Mouse (Mus musculus): Measurements from ENCODE around the gene Ndufa8. TPM values are rescaled to one million over a fixed set of nuclear protein-coding genes. Genes with fewer than 3 reads are reported as not detected.

Gene Ndufa8
- 128 and 134 TPM in 2 replicates for polyA plus RNA-seq (2015; fragmentation: Nextera tagmentation; extraction: Ambion mirVana)

DNA sequence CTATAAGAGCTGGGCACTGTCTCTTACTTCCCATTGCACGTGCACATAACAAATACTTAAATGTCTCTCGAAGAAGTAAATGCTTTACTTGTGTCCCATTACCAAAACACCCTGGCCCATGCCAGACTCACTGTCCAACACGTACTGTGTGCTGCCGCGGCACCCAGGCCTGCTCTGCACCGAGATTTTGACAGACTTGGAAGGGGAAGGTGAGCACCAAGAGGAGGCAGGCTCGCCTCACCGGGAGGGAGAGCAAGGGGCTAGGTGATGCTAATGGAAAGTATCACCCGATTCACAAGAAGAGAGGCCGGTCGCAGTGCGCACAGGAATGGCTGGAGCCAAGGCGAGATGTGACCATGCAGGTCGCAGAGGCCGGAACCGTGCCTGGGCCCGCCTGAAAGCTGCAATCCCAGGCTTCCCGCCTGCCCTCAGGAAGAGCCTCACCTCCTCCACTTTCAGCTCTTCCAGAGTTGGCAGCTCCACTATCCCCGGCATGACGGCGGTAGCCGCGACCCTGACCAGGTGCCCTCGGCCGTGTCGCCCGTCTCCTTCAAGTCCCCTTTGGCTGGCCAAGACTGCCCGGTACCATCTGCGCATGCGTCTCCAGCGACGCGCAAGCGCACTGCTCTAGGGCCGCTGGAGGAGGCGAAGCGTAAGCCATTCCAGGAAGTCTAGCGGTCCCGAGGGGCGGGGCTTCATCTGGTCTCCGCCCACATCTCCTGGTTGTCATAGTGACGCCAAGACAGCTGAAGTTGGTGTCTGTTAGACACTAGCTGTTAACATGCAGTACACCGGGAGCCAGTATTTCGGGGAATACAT lies at the start of gene Ndufa8, which contains the start of gene Morn5:
TSS of gene Ndufa8 (minus strand) at position 659 of the 819 bp plus-strand sequence.
TSS of gene Morn5 (plus strand) at position 711 of the 819 bp plus-strand sequence.
- H3K27ac ChIP-seq (ENCODE audit: low read length), result peak within 1 kb of the TSS; percentile 38; the same call in 1 of the 2 replicates

GRCm38 (mm10) chr2:36098021-36098420 lies 48.8 kb upstream of the Ndufa8 start:
- Histone ChIP-seq H3K27me3 (ENCODE audit: control insufficient read depth, insufficient read depth, low read depth, low read length) (peaks cover 100% of the 10 kb centered on the region), H3K4me2 (ENCODE audit: low read depth, low read length) (no peak overlapping the region), H3K27ac (ENCODE audit: low read length) (no peak overlapping the region), H3K4me1 (ENCODE audit: control insufficient read depth, low read depth, low read length) (no peaks in the 10 kb centered on the region; the same call in 1 of the 2 replicates), H3K4me3 (ENCODE audit: low read depth, low read length) (no peak overlapping the region), H3K9me3 (replicated peaks; ENCODE audit: control insufficient read depth, low read length) (no peaks in the 10 kb centered on the region), H3K36me3 (ENCODE audit: control insufficient read depth, insufficient read depth) (no peaks in the 10 kb centered on the region), H3K9ac (ENCODE audit: low read depth, low read length) (no peak overlapping the region)
- ATAC-seq (ENCODE audit: low read depth), result no peak
- 8% methylated on average over 5 of the region's 5 CpGs for whole genome bisulfite sequencing (ENCODE audit: insufficient replicate concordance)

More for the DNA sequence above, at the start of gene Ndufa8, which contains the start of gene Morn5:
- H3K9ac ChIP-seq (ENCODE audit: low read depth, low read length), result peak within 1 kb of the TSS; percentile 87
- under 1% methylated on average over 44 of the region's 44 CpGs for WGBS (ENCODE audit: insufficient replicate concordance)
- no peaks in the 10 kb centered on the region for H3K36me3 ChIP-seq (ENCODE audit: control insufficient read depth, insufficient read depth)
- peak within 1 kb of the TSS; percentile 87 for H3K4me3 ChIP-seq (ENCODE audit: low read depth, low read length)
- peak within 1 kb of the TSS; percentile 76 for H3K4me2 ChIP-seq (ENCODE audit: low read depth, low read length)
- H3K27me3 ChIP-seq (ENCODE audit: control insufficient read depth, insufficient read depth, low read depth, low read length), result no peaks in the 10 kb centered on the region
- peaks cover 15% of the 10 kb centered on the region for H3K4me1 ChIP-seq (ENCODE audit: control insufficient read depth, low read depth, low read length)
- ATAC-seq (ENCODE audit: low read depth), result peak; percentile 96
- H3K9me3 ChIP-seq (replicated peaks; ENCODE audit: control insufficient read depth, low read length), result no peaks in the 10 kb centered on the region

- no peak overlapping the region for H3K9ac ChIP-seq (ENCODE audit: low read depth, low read length)
- peaks cover 99% of the 10 kb centered on the region for H3K27me3 ChIP-seq (ENCODE audit: control insufficient read depth, insufficient read depth, low read depth, low read length)
- 6% methylated on average over 18 of the region's 18 CpGs for WGBS (ENCODE audit: insufficient replicate concordance)
- no peaks in the 10 kb centered on the region for H3K4me1 ChIP-seq (ENCODE audit: control insufficient read depth, low read depth, low read length)
- no peaks in the 10 kb centered on the region for H3K36me3 ChIP-seq (ENCODE audit: control insufficient read depth, insufficient read depth)
- H3K9me3 ChIP-seq (replicated peaks; ENCODE audit: control insufficient read depth, low read length), result no peaks in the 10 kb centered on the region
- H3K4me3 ChIP-seq (ENCODE audit: low read depth, low read length), result no peak overlapping the region
- no peak for ATAC-seq (ENCODE audit: low read depth)
- H3K27ac ChIP-seq (ENCODE audit: low read length), result no peak overlapping the region
- no peak overlapping the region for H3K4me2 ChIP-seq (ENCODE audit: low read depth, low read length)
These were observed 48.1 kb upstream of the Ndufa8 start for GRCm38 (mm10) chr2:36097129-36097815.

DNA sequence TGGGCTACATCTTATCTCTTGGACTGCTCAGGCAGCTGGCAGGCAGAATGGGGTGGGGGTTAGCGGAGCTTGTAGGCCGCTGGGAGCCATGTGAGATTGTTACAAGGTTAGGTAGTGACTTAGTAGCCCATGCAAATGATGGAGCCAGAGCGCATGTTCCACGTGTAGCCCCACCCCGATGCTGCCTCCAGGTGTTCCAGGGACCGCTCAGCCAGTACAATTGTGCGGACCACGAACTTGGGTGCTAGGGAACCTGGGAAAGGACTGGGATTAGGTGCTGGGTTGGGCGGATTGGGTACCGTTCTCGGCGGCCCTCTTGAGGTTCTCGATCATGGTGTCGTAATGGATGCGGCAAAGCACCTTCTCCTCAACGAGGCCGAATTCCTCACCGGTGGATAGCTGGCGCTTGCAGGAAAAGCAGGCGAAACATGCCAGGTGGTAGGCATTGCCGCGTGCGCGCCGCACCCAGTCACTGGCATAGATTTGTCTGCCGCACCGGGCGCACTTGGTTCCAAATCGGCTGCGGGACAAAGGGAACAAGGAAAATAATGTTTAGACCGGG lies 44.8 kb upstream of the Ndufa8 start:
- H3K27me3 ChIP-seq (ENCODE audit: control insufficient read depth, insufficient read depth, low read depth, low read length), result peaks cover 92% of the 10 kb centered on the region
- WGBS (ENCODE audit: insufficient replicate concordance), result 6% methylated on average over 31 of the region's 31 CpGs
- H3K4me1 ChIP-seq (ENCODE audit: control insufficient read depth, low read depth, low read length), result peaks cover 5% of the 10 kb centered on the region
- no peak overlapping the region for H3K4me2 ChIP-seq (ENCODE audit: low read depth, low read length)
- H3K4me3 ChIP-seq (ENCODE audit: low read depth, low read length), result no peak overlapping the region
- no peaks in the 10 kb centered on the region for H3K9me3 ChIP-seq (replicated peaks; ENCODE audit: control insufficient read depth, low read length)
- no peak overlapping the region for H3K27ac ChIP-seq (ENCODE audit: low read length)
- no peak overlapping the region for H3K9ac ChIP-seq (ENCODE audit: low read depth, low read length)
- no peak for ATAC-seq (ENCODE audit: low read depth)
- H3K36me3 ChIP-seq (ENCODE audit: control insufficient read depth, insufficient read depth), result no peaks in the 10 kb centered on the region

GRCm38 (mm10) chr2:36093301-36093700 lies 44.1 kb upstream of the Ndufa8 start:
- Histone ChIP-seq H3K27ac (ENCODE audit: low read length) (no peak overlapping the region), H3K27me3 (ENCODE audit: control insufficient read depth, insufficient read depth, low read depth, low read length) (peaks cover 86% of the 10 kb centered on the region), H3K9ac (ENCODE audit: low read depth, low read length) (no peak overlapping the region), H3K4me2 (ENCODE audit: low read depth, low read length) (no peak overlapping the region), H3K9me3 (replicated peaks; ENCODE audit: control insufficient read depth, low read length) (no peaks in the 10 kb centered on the region), H3K4me3 (ENCODE audit: low read depth, low read length) (no peak overlapping the region), H3K4me1 (ENCODE audit: control insufficient read depth, low read depth, low read length) (peaks cover 5% of the 10 kb centered on the region), H3K36me3 (ENCODE audit: control insufficient read depth, insufficient read depth) (no peaks in the 10 kb centered on the region)
- no peak for ATAC-seq (ENCODE audit: low read depth)
- whole genome bisulfite sequencing (ENCODE audit: insufficient replicate concordance), result 26% methylated on average over 7 of the region's 7 CpGs

DNA sequence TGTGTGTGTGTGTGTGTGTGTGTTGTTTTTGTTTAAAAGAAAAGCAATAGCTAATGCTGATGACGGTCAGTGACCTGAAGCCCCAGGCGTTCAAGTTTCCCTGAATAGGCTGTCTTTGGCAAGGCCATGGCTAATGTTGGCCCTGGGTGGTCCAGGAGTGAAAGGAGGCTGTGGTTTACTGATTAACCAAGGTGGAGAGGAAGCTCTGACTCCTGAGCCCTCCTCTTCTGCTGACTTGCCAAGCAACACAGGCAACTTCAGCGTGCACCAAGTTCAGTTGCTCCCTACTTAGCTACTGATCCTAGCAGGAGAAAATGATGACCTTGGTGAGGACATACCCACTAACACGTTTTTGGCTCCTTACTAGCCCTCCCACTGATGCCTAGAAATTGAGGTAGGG lies 43.5 kb upstream of the Ndufa8 start:
- peaks cover 80% of the 10 kb centered on the region for H3K27me3 ChIP-seq (ENCODE audit: control insufficient read depth, insufficient read depth, low read depth, low read length)
- H3K9me3 ChIP-seq (replicated peaks; ENCODE audit: control insufficient read depth, low read length), result no peaks in the 10 kb centered on the region
- peaks cover 5% of the 10 kb centered on the region for H3K4me1 ChIP-seq (ENCODE audit: control insufficient read depth, low read depth, low read length)
- no peak overlapping the region for H3K27ac ChIP-seq (ENCODE audit: low read length)
- H3K36me3 ChIP-seq (ENCODE audit: control insufficient read depth, insufficient read depth), result no peaks in the 10 kb centered on the region
- 10% methylated on average over 4 of the region's 4 CpGs for WGBS (ENCODE audit: insufficient replicate concordance)
- no peak overlapping the region for H3K4me2 ChIP-seq (ENCODE audit: low read depth, low read length)
- H3K9ac ChIP-seq (ENCODE audit: low read depth, low read length), result no peak overlapping the region
- ATAC-seq (ENCODE audit: low read depth), result no peak
- no peak overlapping the region for H3K4me3 ChIP-seq (ENCODE audit: low read depth, low read length)

- Histone ChIP-seq H3K27me3 (ENCODE audit: control insufficient read depth, insufficient read depth, low read depth, low read length) (peaks cover 73% of the 10 kb centered on the region), H3K36me3 (ENCODE audit: control insufficient read depth, insufficient read depth) (no peaks in the 10 kb centered on the region), H3K27ac (ENCODE audit: low read length) (no peak overlapping the region), H3K4me3 (ENCODE audit: low read depth, low read length) (peak overlapping the region; percentile 52), H3K9ac (ENCODE audit: low read depth, low read length) (0 out of 2 replicates have a peak overlapping the region, but pooled peaks have one; percentile 10), H3K4me1 (ENCODE audit: control insufficient read depth, low read depth, low read length) (peaks cover 5% of the 10 kb centered on the region), H3K9me3 (replicated peaks; ENCODE audit: control insufficient read depth, low read length) (no peaks in the 10 kb centered on the region), H3K4me2 (ENCODE audit: low read depth, low read length) (peak overlapping the region; percentile 70)
- WGBS (ENCODE audit: insufficient replicate concordance), result 1% methylated on average over 70 of the region's 70 CpGs
- ATAC-seq (ENCODE audit: low read depth), result peak; percentile 82
These were observed 41.9 kb upstream of the Ndufa8 start for GRCm38 (mm10) chr2:36090853-36091741.

DNA sequence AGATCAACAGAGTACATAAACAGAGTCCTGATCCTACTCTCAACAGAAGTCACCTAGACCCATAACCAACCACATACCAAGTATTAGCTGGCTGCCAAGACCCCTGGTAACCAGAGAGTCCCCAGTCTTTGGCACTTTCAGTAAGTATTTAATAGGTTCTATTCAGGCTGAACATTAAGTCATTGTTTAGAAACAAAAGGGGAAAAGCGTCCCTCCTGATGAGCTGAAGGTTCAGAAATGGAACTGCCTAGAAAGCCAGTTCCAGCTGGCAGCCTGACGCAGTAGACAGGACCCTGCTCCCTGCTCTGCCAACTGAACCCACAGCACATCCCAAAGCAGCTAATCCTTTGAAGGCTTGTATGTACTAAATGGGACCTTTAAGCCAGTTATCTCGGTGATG lies 40.0 kb upstream of the Ndufa8 start:
- H3K27ac ChIP-seq (ENCODE audit: low read length), result no peak overlapping the region
- no peak overlapping the region for H3K4me3 ChIP-seq (ENCODE audit: low read depth, low read length)
- no peaks in the 10 kb centered on the region for H3K36me3 ChIP-seq (ENCODE audit: control insufficient read depth, insufficient read depth)
- no peak for ATAC-seq (ENCODE audit: low read depth)
- 42% methylated on average over 3 of the region's 3 CpGs for WGBS (ENCODE audit: insufficient replicate concordance)
- no peak overlapping the region for H3K4me2 ChIP-seq (ENCODE audit: low read depth, low read length)
- no peak overlapping the region for H3K9ac ChIP-seq (ENCODE audit: low read depth, low read length)
- H3K4me1 ChIP-seq (ENCODE audit: control insufficient read depth, low read depth, low read length), result peaks cover 5% of the 10 kb centered on the region
- H3K9me3 ChIP-seq (replicated peaks; ENCODE audit: control insufficient read depth, low read length), result no peaks in the 10 kb centered on the region
- peaks cover 55% of the 10 kb centered on the region for H3K27me3 ChIP-seq (ENCODE audit: control insufficient read depth, insufficient read depth, low read depth, low read length)
